Mouse (Mus musculus): ENCODE results near the gene Tmem132d.
"Not testable (repeated sequence)": the region's sequence is repeated elsewhere in the genome, so short reads cannot be mapped to it uniquely, and the experiment has no call there.

Tmem132d gene

DNA sequence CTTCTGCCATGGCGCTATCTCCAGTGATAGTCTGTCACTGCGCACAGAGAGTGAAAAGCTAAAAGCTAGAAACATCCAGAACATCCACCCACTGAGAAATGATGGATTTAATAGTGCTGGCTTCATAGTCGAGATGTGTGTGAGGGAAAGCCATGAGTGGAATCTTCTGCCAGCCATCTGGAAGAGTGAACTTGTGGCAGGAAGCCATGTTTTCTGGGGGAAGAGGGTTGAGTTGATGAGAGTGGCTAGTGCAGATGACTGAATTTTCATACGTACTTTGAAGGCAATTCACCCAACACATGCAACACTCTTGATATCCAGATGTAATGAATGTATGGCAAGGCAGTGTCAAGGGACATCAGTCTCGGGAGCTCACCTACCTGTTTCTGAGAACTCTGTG lies 342.3 kb downstream of the Tmem132d start:
- DNase-seq (ENCODE audit: low spot score), result no peak

GRCm38 (mm10) chr5:128075456-128075855 lies 357.4 kb downstream of the Tmem132d start:
- no peak for DNase-seq (ENCODE audit: low spot score)

GRCm38 (mm10) chr5:128072616-128073015 lies 360.3 kb downstream of the Tmem132d start:
- no peak for DNase-seq (ENCODE audit: low spot score)

GRCm38 (mm10) chr5:128041781-128042180 lies 391.1 kb downstream of the Tmem132d start:
- no peak for DNase-seq (ENCODE audit: low spot score)

DNA sequence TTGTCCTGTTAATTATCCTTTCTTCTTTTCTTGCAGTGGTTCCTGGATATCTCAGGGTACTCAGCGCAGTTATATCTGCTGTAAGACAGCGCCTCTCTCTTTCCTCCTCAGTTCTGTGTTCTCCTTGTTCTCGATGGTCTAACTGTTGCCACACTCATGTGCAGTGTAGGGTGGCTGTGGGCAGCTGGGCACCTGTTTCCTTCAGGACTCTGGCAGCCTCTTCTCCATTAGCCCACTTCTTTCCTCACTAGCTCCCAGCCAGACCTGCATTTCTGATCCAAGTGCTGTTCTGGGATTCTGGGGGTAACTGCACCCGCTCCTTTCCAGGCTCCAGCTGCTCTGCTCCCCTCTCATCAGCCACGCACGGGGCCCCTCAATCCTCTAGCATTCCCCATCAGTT lies 392.8 kb downstream of the Tmem132d start:
- DNase-seq (ENCODE audit: low spot score), result no peak

- no peak for DNase-seq (ENCODE audit: low spot score)
Measured at GRCm38 (mm10) chr5:128027076-128027475, 405.8 kb downstream of the Tmem132d start.

DNA sequence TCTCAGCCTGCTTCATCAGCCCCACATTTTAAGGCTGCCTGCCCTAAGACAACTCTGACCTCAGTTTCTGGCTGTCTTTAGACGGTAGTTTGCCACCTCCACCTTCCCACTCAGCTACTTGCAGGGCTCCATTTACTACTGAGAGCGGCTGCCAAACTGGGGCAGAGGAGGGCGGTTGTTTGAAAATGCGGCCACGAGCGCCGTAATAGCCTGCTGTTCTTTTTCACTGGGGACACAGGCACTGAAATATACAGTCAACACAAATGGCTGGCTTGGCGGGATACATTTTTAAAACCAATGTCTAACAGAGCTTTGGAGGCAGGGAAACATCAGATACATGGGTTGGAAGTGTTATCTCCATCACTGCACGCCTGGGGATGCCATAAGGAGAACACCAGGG lies 428.2 kb downstream of the Tmem132d start:
- DNase-seq (ENCODE audit: low spot score), result no peak

DNA sequence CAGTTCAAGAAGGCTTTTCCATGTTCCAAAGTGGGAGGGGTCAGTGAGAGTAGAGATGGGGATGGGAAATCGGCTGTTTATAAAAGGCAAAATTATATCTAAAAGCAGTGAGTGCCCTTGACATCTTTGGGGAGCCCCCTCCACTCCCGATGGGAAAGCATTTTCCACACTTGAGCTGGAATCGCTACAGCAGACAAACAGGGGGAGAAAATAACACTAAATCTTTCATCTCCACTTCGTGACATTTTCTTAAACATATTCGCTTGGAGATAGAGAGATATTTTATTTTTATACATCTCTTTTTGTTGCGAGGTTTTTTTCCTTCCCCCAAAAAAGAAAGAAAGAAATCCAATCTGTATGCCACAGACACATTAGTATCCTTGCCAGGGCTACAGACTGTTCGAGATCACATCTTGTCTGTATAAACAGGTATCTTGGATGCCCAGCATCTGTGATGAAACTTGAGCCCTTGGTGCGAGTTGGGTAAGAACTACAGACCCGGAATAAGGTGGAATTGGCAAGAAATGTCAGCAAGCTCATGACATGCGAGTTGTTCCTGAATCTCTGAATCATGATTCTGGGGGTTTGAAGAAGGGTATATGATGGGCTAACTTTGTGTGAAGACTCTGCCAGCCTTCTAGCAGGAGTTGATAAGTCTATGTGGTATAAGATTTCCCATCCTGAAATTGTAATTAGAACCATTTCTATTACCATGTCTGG lies 436.2 kb downstream of the Tmem132d start:
- DNase-seq (ENCODE audit: low spot score), result no peak

GRCm38 (mm10) chr5:127993460-127993859 lies 439.4 kb downstream of the Tmem132d start:
- DNase-seq (ENCODE audit: low spot score), result no peak

GRCm38 (mm10) chr5:127990826-127991225 lies 442.1 kb downstream of the Tmem132d start:
- DNase-seq (ENCODE audit: low spot score), result no peak

- DNase-seq (ENCODE audit: low spot score), result not testable (repeated sequence)
Measured at GRCm38 (mm10) chr5:127980003-127980358, 452.9 kb downstream of the Tmem132d start.

- DNase-seq (ENCODE audit: low spot score), result no peak
Measured at GRCm38 (mm10) chr5:127979329-127980002, 453.4 kb downstream of the Tmem132d start.

DNA sequence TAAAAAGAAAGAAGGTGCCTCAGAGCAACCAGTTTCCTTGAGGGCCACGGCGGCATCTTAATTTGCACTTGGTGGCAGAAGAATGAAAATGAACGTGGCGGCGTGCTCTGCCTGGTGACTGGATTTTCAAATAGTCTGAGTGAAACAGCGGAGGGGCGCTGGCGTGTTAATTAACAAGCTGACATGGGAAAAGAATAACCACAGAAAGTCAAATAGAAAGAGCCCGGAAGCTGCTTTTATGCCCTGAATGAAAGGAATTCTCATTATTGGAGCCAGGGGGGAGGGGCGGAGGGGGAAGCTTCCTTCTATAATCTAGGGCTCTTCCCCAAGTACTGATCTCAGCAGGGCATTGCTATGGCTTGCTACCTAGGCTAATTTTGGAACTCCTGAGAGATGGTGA lies 456.2 kb downstream of the Tmem132d start:
- DNase-seq (ENCODE audit: low spot score), result no peak

GRCm38 (mm10) chr5:127965700-127966099 lies 467.2 kb downstream of the Tmem132d start:
- no peak for DNase-seq (ENCODE audit: low spot score)

DNA sequence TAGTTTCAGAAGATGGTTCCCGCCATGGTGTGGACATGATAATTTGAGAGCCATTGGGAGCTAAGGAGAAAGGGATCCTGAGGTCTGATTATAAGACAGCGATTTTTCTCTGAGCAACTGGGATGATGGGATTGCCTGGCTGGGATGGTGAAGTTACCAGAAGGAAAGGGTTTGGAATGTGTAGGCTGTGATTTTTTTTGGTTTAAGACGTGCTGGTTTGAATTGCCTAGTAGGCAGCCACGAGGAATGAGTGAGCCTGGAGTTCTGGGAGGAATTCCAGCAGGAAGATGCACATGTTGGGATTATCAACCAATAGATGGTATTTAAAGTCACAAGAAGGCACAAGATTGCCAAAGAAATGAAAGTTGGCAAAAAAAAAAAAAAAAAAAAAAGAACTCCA lies 470.2 kb downstream of the Tmem132d start:
- DNase-seq (ENCODE audit: low spot score), result no peak

- no peak for DNase-seq (ENCODE audit: low spot score)
Measured at GRCm38 (mm10) chr5:127956511-127957097, 476.3 kb downstream of the Tmem132d start.

GRCm38 (mm10) chr5:127954231-127954790 lies 478.6 kb downstream of the Tmem132d start:
- DNase-seq (ENCODE audit: low spot score), result no peak

DNA sequence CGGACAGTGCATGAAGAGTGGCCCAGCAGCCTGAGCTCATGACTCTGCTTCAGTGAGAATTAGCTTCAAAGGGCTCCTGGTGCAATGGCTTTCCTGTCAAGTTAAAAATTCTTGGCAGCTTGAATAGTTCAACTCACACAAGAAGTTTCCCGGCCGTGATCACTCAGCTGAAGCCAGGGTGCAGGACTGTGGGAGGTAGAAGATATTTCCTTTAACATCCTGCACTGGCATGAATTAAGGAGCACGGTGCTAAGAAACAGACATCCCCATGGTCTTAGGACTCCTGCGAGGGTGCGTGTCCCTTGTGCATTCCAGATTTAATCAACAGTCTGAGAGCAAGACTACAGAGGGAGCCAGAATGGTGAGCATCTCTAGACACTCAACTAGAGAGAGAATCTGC lies 480.1 kb downstream of the Tmem132d start:
- DNase-seq (ENCODE audit: low spot score), result no peak

DNA sequence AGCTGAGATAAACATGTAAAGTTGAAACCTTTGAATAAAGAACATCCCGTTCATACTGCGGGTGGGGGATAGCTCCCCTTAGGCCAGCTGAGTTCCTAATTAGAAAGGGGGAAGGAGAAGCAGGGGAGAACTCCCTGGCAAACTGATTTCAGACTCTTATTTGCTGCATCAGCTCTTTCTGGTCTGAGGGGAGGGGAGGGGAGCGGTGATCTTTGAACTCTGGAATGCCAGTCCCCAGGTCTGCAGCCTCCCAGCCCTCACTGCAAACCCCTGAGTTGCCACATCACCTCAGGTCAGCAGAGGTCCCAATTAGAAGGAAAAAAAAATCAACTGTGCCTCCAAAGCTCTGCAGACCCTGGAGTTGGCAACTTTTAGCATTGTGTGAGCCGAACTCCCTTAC lies 482.3 kb downstream of the Tmem132d start:
- DNase-seq (ENCODE audit: low spot score), result no peak

GRCm38 (mm10) chr5:127947275-127947674 lies 485.6 kb downstream of the Tmem132d start:
- no peak for DNase-seq (ENCODE audit: low spot score)

DNA sequence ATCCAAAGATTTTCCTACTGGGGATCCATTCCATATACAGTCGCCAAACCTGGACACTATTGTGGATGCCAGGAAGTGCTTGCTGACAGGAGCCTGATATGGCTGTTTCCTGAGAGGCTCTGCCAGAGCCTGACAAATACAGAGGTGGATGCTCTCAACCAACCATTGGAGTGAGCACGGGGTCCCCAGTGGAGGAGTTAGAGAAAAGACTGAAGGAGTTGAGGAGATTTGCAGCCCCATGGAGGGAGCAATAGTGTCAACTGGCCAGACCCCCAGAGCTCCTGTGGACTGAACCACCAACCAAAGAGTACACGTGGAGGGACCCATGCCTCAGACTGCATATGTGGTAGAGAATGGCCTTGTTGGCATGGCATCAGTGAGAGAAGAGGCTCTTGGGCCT lies 490.7 kb downstream of the Tmem132d start:
- DNase-seq (ENCODE audit: low spot score), result not testable (repeated sequence)

DNA sequence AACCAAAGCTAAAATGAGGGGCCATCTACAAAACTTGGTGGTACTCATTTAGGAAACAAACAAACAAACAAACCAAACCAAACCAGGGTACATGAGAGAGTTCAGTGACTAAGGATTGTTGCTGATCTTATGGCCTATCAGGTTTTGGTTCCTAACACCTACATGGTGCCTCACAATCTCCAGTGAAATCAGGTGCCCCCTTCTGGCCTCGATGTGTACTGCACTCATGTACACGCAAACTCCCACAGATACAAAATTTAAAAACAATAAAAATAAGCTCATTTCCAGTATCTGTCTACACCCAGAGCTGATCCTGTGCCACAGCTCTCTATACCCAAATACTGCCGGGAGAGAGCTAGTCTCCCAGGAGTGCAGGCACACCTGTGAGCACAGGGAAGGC lies 495.0 kb downstream of the Tmem132d start:
- no peak for DNase-seq (ENCODE audit: low spot score)

- DNase-seq (ENCODE audit: low spot score), result no peak
Measured at GRCm38 (mm10) chr5:127929687-127930086, 503.2 kb downstream of the Tmem132d start.
